17 mouse cellular contexts compared by ENCODE assay signal in genomic region chr15:96728346-96728745, GRCm38 (mm10). TPM values are rescaled to one million over a fixed set of nuclear protein-coding genes. Genes with fewer than 3 reads are reported as not detected.
DNase-seq lines count a peak whose midpoint lies in the region; ATAC-seq and TF ChIP-seq lines count a peak whose summit lies in the region.
"Had no signal": no experiment of that assay in that cellular context is flagged by ENCODE, and none has a peak within 500 bp of the region (broad histone marks: within the 10 kb centered on the region; RNA-seq: fewer than 3 reads in every experiment).

No protein-coding gene starts in this region.

- no peak overlapping the region for H3K4me3 ChIP-seq in heart, embryonic 15.5 days
- H3K4me3 ChIP-seq in heart, embryonic 10.5 days = no peak overlapping the region
- H3K4me3 ChIP-seq in lung, embryonic 14.5 days (ENCODE audit: low read depth, low read length) = no peak overlapping the region
- no peak overlapping the region for H3K4me3 ChIP-seq in lung, postnatal 0 days (ENCODE audit: low read depth, low read length)
- no peak overlapping the region for H3K4me3 ChIP-seq in limb, embryonic 15.5 days
- no peak overlapping the region for H3K4me3 ChIP-seq in hindbrain, embryonic 10.5 days
- H3K4me3 ChIP-seq: forebrain, embryonic 13.5 days; left cerebral cortex, adult 2 months; neural tube, embryonic 15.5 days had no signal

- 66% methylated on average over 4 of the region's 4 CpGs for WGBS in heart, embryonic 15.5 days
- 80% methylated on average over 4 of the region's 4 CpGs for WGBS in heart, embryonic 10.5 days
- 49% methylated on average over 4 of the region's 4 CpGs for WGBS in lung, embryonic 14.5 days
- 58% methylated on average over 4 of the region's 4 CpGs for WGBS in lung, postnatal 0 days
- WGBS in limb, embryonic 15.5 days = 52% methylated on average over 4 of the region's 4 CpGs
- WGBS in hindbrain, embryonic 10.5 days = 90% methylated on average over 4 of the region's 4 CpGs

- H3K9me3 ChIP-seq in heart, embryonic 15.5 days (replicated peaks) = no peaks in the 10 kb centered on the region
- H3K9me3 ChIP-seq in heart, embryonic 10.5 days = no peaks in the 10 kb centered on the region
- no peaks in the 10 kb centered on the region for H3K9me3 ChIP-seq in lung, embryonic 14.5 days (ENCODE audit: low read depth, low read length)
- H3K9me3 ChIP-seq in lung, postnatal 0 days (ENCODE audit: low read length) = no peaks in the 10 kb centered on the region
- no peaks in the 10 kb centered on the region for H3K9me3 ChIP-seq in limb, embryonic 15.5 days
- H3K9me3 ChIP-seq in hindbrain, embryonic 10.5 days = no peaks in the 10 kb centered on the region
- H3K9me3 ChIP-seq: forebrain, embryonic 13.5 days; neural tube, embryonic 15.5 days had no signal

- H3K36me3 ChIP-seq in heart, embryonic 15.5 days = no peaks in the 10 kb centered on the region
- no peaks in the 10 kb centered on the region for H3K36me3 ChIP-seq in heart, embryonic 10.5 days
- no peaks in the 10 kb centered on the region for H3K36me3 ChIP-seq in lung, embryonic 14.5 days (ENCODE audit: insufficient read depth)
- no peaks in the 10 kb centered on the region for H3K36me3 ChIP-seq in lung, postnatal 0 days (ENCODE audit: insufficient read depth, low read length)
- no peaks in the 10 kb centered on the region for H3K36me3 ChIP-seq in limb, embryonic 15.5 days
- no peaks in the 10 kb centered on the region for H3K36me3 ChIP-seq in hindbrain, embryonic 10.5 days
- H3K36me3 ChIP-seq: G1E; neural tube, embryonic 15.5 days had no signal

- TF ChIP-seq CTCF in lung, embryonic 14.5 days (IDR thresholded peaks at IDR 0.05; ENCODE audit: low read depth) = no peak
- no peak for TF ChIP-seq CTCF in lung, postnatal 0 days (IDR thresholded peaks at IDR 0.05)

- no peak for TF ChIP-seq EP300 in lung, postnatal 0 days (IDR thresholded peaks at IDR 0.05)

- ATAC-seq in heart, embryonic 15.5 days (replicated peaks; ENCODE audit: insufficient number of reproducible peaks, insufficient read depth, low FRiP score, low read depth) = no peak
- no peak for ATAC-seq in lung, embryonic 14.5 days (ENCODE audit: insufficient read depth)
- ATAC-seq in lung, postnatal 0 days = no peak
- ATAC-seq in limb, embryonic 15.5 days (ENCODE audit: insufficient number of reproducible peaks, low FRiP score, low TSS enrichment, low read depth) = no peak
- ATAC-seq: activated CD4-positive, CD25-positive, alpha-beta regulatory T cell, adult 4 months; forebrain, embryonic 13.5 days had no signal

- H3K9ac ChIP-seq in heart, embryonic 15.5 days = no peak overlapping the region
- no peak overlapping the region for H3K9ac ChIP-seq in lung, embryonic 14.5 days
- no peak overlapping the region for H3K9ac ChIP-seq in lung, postnatal 0 days (replicated peaks; ENCODE audit: low read depth)
- H3K9ac ChIP-seq in limb, embryonic 15.5 days = no peak overlapping the region
- H3K9ac ChIP-seq: forebrain, embryonic 13.5 days; neural tube, embryonic 15.5 days had no signal

- H3K4me2 ChIP-seq in heart, embryonic 15.5 days = no peak overlapping the region
- H3K4me2 ChIP-seq in lung, embryonic 14.5 days = no peak overlapping the region
- H3K4me2 ChIP-seq in lung, postnatal 0 days (replicated peaks; ENCODE audit: low read depth, low read length) = no peak overlapping the region
- no peak overlapping the region for H3K4me2 ChIP-seq in limb, embryonic 15.5 days
- H3K4me2 ChIP-seq: forebrain, embryonic 13.5 days; neural tube, embryonic 15.5 days had no signal

- DNase-seq in heart, embryonic 10.5 days (ENCODE audit: low spot score) = no peak
- DNase-seq in lung, embryonic 14.5 days = no peak
- DNase-seq in lung, postnatal 0 days (ENCODE audit: low spot score) = no peak
- DNase-seq in adipocyte (ENCODE audit: low spot score) = peak; percentile 76
- DNase-seq in hindbrain, embryonic 10.5 days (ENCODE audit: low spot score) = no peak
- DNase-seq in layer of hippocampus, adult 9-10 months (ENCODE audit: low spot score) = no peak
- DNase-seq: cerebellum, adult 9-11 months; heart, adult 18-20 months; heart, postnatal 36 days; retina, postnatal 1 day had no signal

- peaks cover 15% of the 10 kb centered on the region for H3K4me1 ChIP-seq in heart, embryonic 15.5 days (replicated peaks)
- H3K4me1 ChIP-seq in heart, embryonic 10.5 days = peaks cover 20% of the 10 kb centered on the region
- H3K4me1 ChIP-seq in lung, embryonic 14.5 days (ENCODE audit: insufficient read depth) = peaks cover 9% of the 10 kb centered on the region
- H3K4me1 ChIP-seq in lung, postnatal 0 days (ENCODE audit: insufficient read depth, low read depth, low read length) = no peaks in the 10 kb centered on the region
- H3K4me1 ChIP-seq in limb, embryonic 15.5 days = peaks cover 28% of the 10 kb centered on the region
- H3K4me1 ChIP-seq in hindbrain, embryonic 10.5 days (replicated peaks) = peaks cover 5% of the 10 kb centered on the region; the same call in 1 of the 2 replicates
- H3K4me1 ChIP-seq: forebrain, embryonic 13.5 days had no signal

- H3K27ac ChIP-seq in heart, embryonic 15.5 days = 0 out of 2 replicates have a peak overlapping the region, but pooled peaks have one; percentile 4
- no peak overlapping the region; the same call in 1 of the 2 replicates for H3K27ac ChIP-seq in heart, embryonic 10.5 days
- H3K27ac ChIP-seq in lung, embryonic 14.5 days (ENCODE audit: low read depth) = peak overlapping the region; percentile 48; the same call in 1 of the 2 replicates
- no peak overlapping the region for H3K27ac ChIP-seq in lung, postnatal 0 days (ENCODE audit: low read length)
- H3K27ac ChIP-seq in limb, embryonic 15.5 days = peak overlapping the region; percentile 68
- H3K27ac ChIP-seq in hindbrain, embryonic 10.5 days = no peak overlapping the region
- H3K27ac ChIP-seq: forebrain, embryonic 13.5 days; left cerebral cortex, adult 2 months; neural tube, embryonic 15.5 days had no signal

- H3K27me3 ChIP-seq in heart, embryonic 15.5 days = no peaks in the 10 kb centered on the region
- H3K27me3 ChIP-seq in heart, embryonic 10.5 days (ENCODE audit: insufficient read depth, poor library complexity, severe bottlenecking) = no peaks in the 10 kb centered on the region
- H3K27me3 ChIP-seq in lung, embryonic 14.5 days (ENCODE audit: insufficient read depth, low read length) = no peaks in the 10 kb centered on the region
- no peaks in the 10 kb centered on the region for H3K27me3 ChIP-seq in lung, postnatal 0 days (replicated peaks; ENCODE audit: insufficient read depth, low read length)
- no peaks in the 10 kb centered on the region for H3K27me3 ChIP-seq in limb, embryonic 15.5 days
- no peaks in the 10 kb centered on the region for H3K27me3 ChIP-seq in hindbrain, embryonic 10.5 days (ENCODE audit: insufficient read depth, poor library complexity, severe bottlenecking)
- H3K27me3 ChIP-seq: forebrain, embryonic 13.5 days; neural tube, embryonic 15.5 days had no signal

RNA-seq across cellular contexts. Expression of gene Slc38a2, which starts 28.8 kb away (rescaled TPM):
- 158 and 170 TPM in 2 replicates for polyA plus RNA-seq in heart, embryonic 15.5 days (2015; fragmentation: Nextera tagmentation; extraction: Ambion mirVana)
- polyA plus RNA-seq in heart, embryonic 10.5 days (2016; fragmentation: Nextera tagmentation; extraction: Ambion mirVana) = 113 and 119 TPM in 2 replicates
- polyA plus RNA-seq in lung, embryonic 14.5 days (2014; fragmentation: Nextera tagmentation; extraction: Ambion mirVana) = 174 and 182 TPM in 2 replicates
- polyA plus RNA-seq in lung, postnatal 0 days (2015; fragmentation: Nextera tagmentation; extraction: Ambion mirVana) = 66.6 and 75.3 TPM in 2 replicates
- 116 and 117 TPM in 2 replicates for polyA plus RNA-seq in limb, embryonic 15.5 days (2015; fragmentation: Nextera tagmentation; extraction: Ambion mirVana)
- polyA plus RNA-seq in hindbrain, embryonic 10.5 days (2016; fragmentation: Nextera tagmentation; extraction: Ambion mirVana) = 135 and 156 TPM in 2 replicates

Comparison
In these comparisons a context has a peak if more than half of its experiments do, and no peak if none do; other contexts are left out.
1. H3K27ac ChIP-seq: peak in heart, embryonic 15.5 days (single experiment), lung, embryonic 14.5 days (single experiment) and limb, embryonic 15.5 days (single experiment); none in heart, embryonic 10.5 days (single experiment), lung, postnatal 0 days (single experiment) and hindbrain, embryonic 10.5 days (single experiment).